Mouse (Mus musculus) heart, embryonic 16.5 days (tissue): ENCODE measurements around the gene Aox4. TPM values are rescaled to one million over a fixed set of nuclear protein-coding genes. Genes with fewer than 3 reads are reported as not detected.

Experiments
- ATAC-seq: fragments of 200-750 bp; cut with Nextera tagmentation; replicated peaks from 2 replicates; pipeline ENCODE4 v1.8.0; 2017; ENCODE audit warnings: moderate number of reproducible peaks; ENCODE audit not compliant: insufficient read depth, low FRiP score; ENCODE audit errors: extremely low read depth
- H3K27ac ChIP-seq: fragments of 300-500 bp; sonication (generic); 2 replicates; pipeline ENCODE4 v1.5.1; 2014; ENCODE audit warnings: mild to moderate bottlenecking, low read length, control low read depth, moderate library complexity
- H3K27me3 ChIP-seq: fragments of 300-500 bp; sonication (generic); 2 replicates; pipeline ENCODE4 v1.6.1; 2014; ENCODE audit warnings: low read length, mixed read lengths; ENCODE audit not compliant: control insufficient read depth, insufficient read depth
- H3K36me3 ChIP-seq: fragments of 300-500 bp; sonication (generic); 2 replicates; pipeline ENCODE4 v1.6.1; 2014; ENCODE audit not compliant: control insufficient read depth, insufficient read depth
- H3K4me1 ChIP-seq: fragments of 300-500 bp; sonication (generic); 2 replicates; pipeline ENCODE4 v1.6.1; 2014; ENCODE audit warnings: low read length, mixed read lengths; ENCODE audit not compliant: control insufficient read depth, insufficient read depth
- H3K4me2 ChIP-seq: fragments of 300-500 bp; sonication (generic); 2 replicates; pipeline ENCODE4 v1.6.1; 2014; ENCODE audit warnings: low read depth, mild to moderate bottlenecking, control low read depth, low read length
- H3K4me3 ChIP-seq: fragments of 300-500 bp; sonication (generic); 2 replicates; pipeline ENCODE4 v1.5.1; 2014; ENCODE audit warnings: mild to moderate bottlenecking, control low read depth, low read length
- H3K9ac ChIP-seq: fragments of 300-500 bp; sonication (generic); 2 replicates; pipeline ENCODE4 v1.6.1; 2014; ENCODE audit warnings: low read length, control low read depth
- H3K9me3 ChIP-seq: fragments of 300-500 bp; sonication (generic); replicated peaks from 2 replicates; pipeline ENCODE4 v1.6.1; 2016; ENCODE audit warnings: low read length; ENCODE audit not compliant: control insufficient read depth
- WGBS: fragments of 180-500 bp; shearing (Covaris S2); extraction: QIAGEN DNeasy Blood & Tissue Kit; methylation state at CpG from one replicate; pipeline ENCODE4 v1.1.7; 2014; 5-methylcytosine and 5-hydroxymethylcytosine counted together
- polyA plus RNA-seq: library from polyadenylated mRNA; unstranded; fragments of >200 nt; fragmentation: Nextera tagmentation; extraction: Ambion mirVana; gene quantifications from 2 replicates; pipeline ENCODE4 v1.2.1, GENCODE M21; 2015

The Aox4 gene
- polyA plus RNA-seq, 1 experiment from 2014 or later, result 0.30 TPM

GRCm38 (mm10) chr1:58260311-58260710 lies 50.1 kb downstream of the Aox4 start:
- Histone ChIP-seq H3K36me3 (no peaks in the 10 kb centered on the region), H3K4me3 (no peak overlapping the region), H3K4me1 (no peaks in the 10 kb centered on the region), H3K27ac (no peak overlapping the region), H3K27me3 (no peaks in the 10 kb centered on the region), H3K9me3 (no peaks in the 10 kb centered on the region), H3K9ac (no peak overlapping the region), H3K4me2 (no peak overlapping the region)
- ATAC-seq, result no peak
- 29% methylated on average over 3 of the region's 3 CpGs for WGBS

DNA sequence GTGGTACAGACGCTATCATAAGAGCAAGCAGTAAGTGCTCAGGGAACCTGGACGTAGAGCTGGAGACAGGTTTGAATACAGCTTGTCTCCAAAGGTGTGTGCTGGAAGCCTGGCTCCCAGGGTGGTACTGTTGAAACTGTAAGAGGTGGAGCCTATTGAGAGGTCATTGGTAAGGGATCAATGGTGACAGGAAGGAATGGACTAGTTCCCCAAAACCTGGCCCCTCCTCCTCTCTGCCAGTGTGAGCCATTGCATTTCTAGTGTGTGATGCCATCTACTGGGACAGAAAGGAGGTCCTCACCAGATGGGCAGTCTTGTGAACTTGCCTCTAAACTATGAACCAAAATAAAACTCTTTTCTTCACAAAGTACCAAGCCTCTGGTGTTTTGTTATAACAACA lies 58.0 kb downstream of the Aox4 start:
- Histone ChIP-seq H3K4me2 (no peak overlapping the region), H3K4me1 (no peaks in the 10 kb centered on the region), H3K27me3 (no peaks in the 10 kb centered on the region), H3K4me3 (no peak overlapping the region), H3K9ac (no peak overlapping the region), H3K36me3 (no peaks in the 10 kb centered on the region), H3K27ac (no peak overlapping the region), H3K9me3 (no peaks in the 10 kb centered on the region)
- ATAC-seq, result no peak
- 69% methylated on average over 2 of the region's 2 CpGs for WGBS

DNA sequence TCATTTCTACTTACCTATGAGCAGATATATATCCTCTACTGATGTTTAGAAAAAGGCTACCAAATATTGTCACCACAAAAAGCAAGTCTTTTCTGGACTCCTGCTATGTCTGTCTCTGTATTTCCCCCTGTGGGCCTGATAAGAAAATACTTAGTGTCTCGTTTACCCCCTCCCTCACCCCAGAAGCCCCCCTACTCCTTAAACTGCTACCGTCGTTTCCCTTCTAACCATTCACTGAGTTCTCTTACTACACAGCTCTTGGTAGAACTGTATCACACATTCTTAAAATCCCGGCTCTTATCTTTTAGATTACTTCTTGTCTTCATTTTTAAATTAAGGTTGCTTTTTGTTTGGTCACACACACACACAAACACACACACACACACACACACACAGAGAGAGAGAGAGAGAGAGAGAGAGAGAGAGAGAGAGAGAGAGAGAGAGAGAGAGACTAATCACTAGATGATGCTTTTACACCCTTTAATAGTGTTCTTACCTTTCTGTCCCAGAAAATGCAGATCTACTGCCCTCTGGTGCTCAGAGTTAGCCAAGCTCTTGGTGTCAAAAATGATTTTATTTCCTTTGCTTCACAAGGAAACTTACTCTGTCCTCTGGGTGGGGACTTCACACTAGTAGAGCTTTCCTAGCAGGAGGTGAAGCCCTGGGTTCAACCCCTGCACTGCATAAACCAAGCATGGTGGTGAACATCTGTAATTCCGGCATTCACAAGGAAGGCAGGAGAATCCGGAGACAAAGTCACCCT lies 60.8 kb downstream of the Aox4 start:
- no peaks in the 10 kb centered on the region for H3K36me3 ChIP-seq
- H3K4me2 ChIP-seq, result no peak overlapping the region
- no peaks in the 10 kb centered on the region for H3K9me3 ChIP-seq
- no peak for ATAC-seq
- H3K4me1 ChIP-seq, result no peaks in the 10 kb centered on the region
- H3K9ac ChIP-seq, result no peak overlapping the region
- H3K27ac ChIP-seq, result no peak overlapping the region
- no peaks in the 10 kb centered on the region for H3K27me3 ChIP-seq
- 35% methylated on average over 6 of the region's 6 CpGs for WGBS
- no peak overlapping the region for H3K4me3 ChIP-seq

DNA sequence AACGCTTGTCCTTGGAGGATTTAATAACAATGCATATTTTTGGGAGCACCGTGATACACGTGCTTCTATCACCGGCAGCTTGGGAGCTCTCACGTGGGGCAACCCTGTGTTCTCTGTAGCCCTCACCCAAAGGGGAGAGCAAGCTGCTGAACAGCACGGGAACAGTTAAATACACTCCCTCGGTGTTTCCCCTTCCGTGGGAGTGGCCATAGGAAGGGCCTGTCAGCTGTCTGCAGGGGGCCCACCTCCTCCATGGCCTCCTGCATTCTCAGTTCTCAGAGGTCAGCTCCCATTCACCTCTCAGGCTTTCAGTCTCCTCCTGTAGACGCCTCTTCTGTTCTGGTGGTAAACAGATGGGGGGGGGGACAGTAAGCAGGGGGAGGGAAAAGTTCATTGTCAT lies 65.7 kb downstream of the Aox4 start:
- Histone ChIP-seq H3K4me3 (no peak overlapping the region), H3K27ac (no peak overlapping the region), H3K4me1 (no peaks in the 10 kb centered on the region), H3K9me3 (no peaks in the 10 kb centered on the region), H3K36me3 (no peaks in the 10 kb centered on the region), H3K27me3 (peaks cover 2% of the 10 kb centered on the region; the same call in 1 of the 2 replicates), H3K4me2 (no peak overlapping the region; the same call in 1 of the 2 replicates), H3K9ac (no peak overlapping the region)
- no peak; the same call in 1 of the 2 replicates for ATAC-seq
- 31% methylated on average over 9 of the region's 9 CpGs for WGBS

- Histone ChIP-seq H3K4me2 (no peak within 1 kb of the TSS), H3K4me1 (no peaks in the 10 kb centered on the region), H3K27me3 (peaks cover 2% of the 10 kb centered on the region; the same call in 1 of the 2 replicates), H3K9me3 (no peaks in the 10 kb centered on the region), H3K4me3 (no peak within 1 kb of the TSS), H3K27ac (no peak within 1 kb of the TSS), H3K9ac (no peak within 1 kb of the TSS), H3K36me3 (no peaks in the 10 kb centered on the region)
- 78% methylated on average over 5 of the region's 5 CpGs for whole genome bisulfite sequencing
- no peak for ATAC-seq
Observed at GRCm38 (mm10) chr1:58278026-58278425, 67.8 kb downstream of the Aox4 start, which contains the start of gene Aox2. Gene Aox2 (plus strand): TSS chr1:58278326.

DNA sequence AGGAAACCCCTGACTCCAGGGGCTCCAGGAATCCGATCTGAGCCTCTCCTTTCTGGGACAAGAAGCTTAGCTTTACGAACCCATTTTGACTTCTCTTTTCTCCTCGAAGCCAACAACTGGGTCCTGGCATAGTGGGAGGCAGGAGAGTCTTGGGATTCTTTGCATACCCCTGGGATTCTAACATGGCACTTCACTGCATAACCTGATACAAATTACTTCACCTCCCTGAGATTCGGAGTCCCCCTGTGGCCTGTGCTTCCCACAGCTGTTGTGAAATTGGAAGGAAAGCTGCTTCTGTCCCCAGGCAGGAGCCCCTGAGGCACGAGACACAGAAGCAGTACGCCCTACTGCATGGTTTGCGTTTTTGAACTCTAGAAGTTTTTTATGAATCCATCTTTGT lies 68.3 kb downstream of the Aox4 start:
- Histone ChIP-seq H3K4me1 (no peaks in the 10 kb centered on the region), H3K4me3 (no peak overlapping the region), H3K27ac (no peak overlapping the region), H3K27me3 (peaks cover 2% of the 10 kb centered on the region; the same call in 1 of the 2 replicates), H3K4me2 (no peak overlapping the region), H3K9me3 (no peaks in the 10 kb centered on the region), H3K36me3 (no peaks in the 10 kb centered on the region), H3K9ac (no peak overlapping the region)
- no peak for ATAC-seq
- 55% methylated on average over 7 of the region's 7 CpGs for WGBS

DNA sequence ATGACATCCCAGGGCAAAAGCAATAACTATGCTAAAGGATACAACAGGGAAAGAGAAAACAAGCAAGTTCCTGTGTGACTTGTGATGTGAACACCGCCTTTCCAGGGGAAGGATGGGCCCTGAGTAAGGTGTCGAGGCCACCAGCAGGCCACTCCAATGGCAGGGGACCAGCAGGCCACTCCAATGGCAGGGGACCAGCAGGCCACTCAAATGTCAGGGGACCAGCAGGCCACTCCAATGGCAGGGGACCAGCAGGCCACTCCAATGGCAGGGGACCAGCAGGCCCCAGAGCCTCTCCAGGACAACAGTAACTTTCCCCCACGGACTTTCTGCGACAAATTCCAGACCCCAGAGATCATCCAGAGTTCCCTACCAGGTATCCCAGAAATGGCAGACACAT lies 70.2 kb downstream of the Aox4 start:
- Histone ChIP-seq H3K4me2 (no peak overlapping the region), H3K27me3 (peaks cover 2% of the 10 kb centered on the region; the same call in 1 of the 2 replicates), H3K4me3 (no peak overlapping the region), H3K4me1 (no peaks in the 10 kb centered on the region), H3K27ac (no peak overlapping the region), H3K9ac (no peak overlapping the region), H3K9me3 (no peaks in the 10 kb centered on the region), H3K36me3 (no peaks in the 10 kb centered on the region)
- no peak for ATAC-seq
- WGBS, result 67% methylated on average over 4 of the region's 4 CpGs

GRCm38 (mm10) chr1:58280939-58281624 lies 70.9 kb downstream of the Aox4 start:
- Histone ChIP-seq H3K36me3 (no peaks in the 10 kb centered on the region), H3K27ac (no peak overlapping the region), H3K4me2 (no peak overlapping the region), H3K4me1 (no peaks in the 10 kb centered on the region), H3K4me3 (no peak overlapping the region), H3K9me3 (no peaks in the 10 kb centered on the region), H3K27me3 (peaks cover 2% of the 10 kb centered on the region; the same call in 1 of the 2 replicates), H3K9ac (no peak overlapping the region)
- no peak for ATAC-seq
- WGBS, result 75% methylated on average over 13 of the region's 13 CpGs

- no peak overlapping the region for H3K27ac ChIP-seq
- H3K4me3 ChIP-seq, result no peak overlapping the region
- no peaks in the 10 kb centered on the region for H3K9me3 ChIP-seq
- no peaks in the 10 kb centered on the region for H3K4me1 ChIP-seq
- no peak overlapping the region for H3K4me2 ChIP-seq
- no peaks in the 10 kb centered on the region for H3K36me3 ChIP-seq
- peaks cover 2% of the 10 kb centered on the region; the same call in 1 of the 2 replicates for H3K27me3 ChIP-seq
- 66% methylated on average over 4 of the region's 4 CpGs for WGBS
- ATAC-seq, result no peak
- H3K9ac ChIP-seq, result no peak overlapping the region
Observed at GRCm38 (mm10) chr1:58281625-58281988, 71.4 kb downstream of the Aox4 start.
